Mouse (Mus musculus): Measurements from ENCODE around the gene Rad51ap1. TPM values are rescaled to one million over a fixed set of nuclear protein-coding genes. Genes with fewer than 3 reads are reported as not detected.
A peak's percentile ranks its signal among the peaks of the same experiment; 100 is the strongest.

Rad51ap1 gene
- polyA plus RNA-seq, 1 experiment: 28.0 TPM

DNA sequence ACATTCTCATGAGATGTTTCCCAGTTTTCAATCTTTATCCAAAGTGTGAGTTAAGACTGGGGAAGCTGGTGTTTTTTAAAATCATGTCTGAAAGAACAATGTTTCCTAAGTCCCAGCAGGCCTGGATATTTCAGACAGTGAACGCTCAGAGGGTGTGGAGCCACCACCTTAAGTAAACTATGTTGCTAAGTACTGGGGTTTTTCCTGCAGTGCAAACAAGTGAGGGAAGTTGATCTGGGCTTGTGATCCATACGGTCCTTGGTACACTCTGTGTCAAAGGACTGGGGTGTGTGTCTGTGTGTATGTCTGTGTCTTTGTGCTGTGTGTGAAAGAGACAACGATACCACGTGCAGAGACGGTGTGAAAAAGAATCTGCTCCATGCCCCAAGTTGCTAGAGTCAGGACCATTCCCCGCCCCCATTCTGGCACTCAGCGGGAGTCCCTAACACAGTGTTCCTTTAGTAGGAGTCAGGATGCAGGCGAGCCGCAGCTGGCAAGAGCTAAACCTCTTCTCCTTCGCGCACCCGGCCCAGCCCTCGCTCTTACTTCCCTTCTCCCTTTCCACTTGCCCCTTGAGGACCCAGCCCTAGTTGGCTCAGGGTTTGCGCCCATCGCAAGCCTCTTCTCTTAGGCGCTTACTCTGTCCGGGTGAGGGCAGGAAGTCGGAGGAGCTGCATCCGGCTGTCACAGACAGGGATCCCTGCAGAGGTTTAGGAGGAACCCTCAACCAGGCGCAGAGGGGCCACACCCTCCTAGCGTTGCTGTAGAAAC is 18.1 kb downstream of the Rad51ap1 start, which contains the start of gene Dyrk4:
Dyrk4 (minus strand) TSS at position 729 of the 771 bp plus-strand sequence.
- TF ChIP-seq POLR2A (IDR thresholded peaks at IDR 0.05; ENCODE audit: control insufficient read depth, extremely low read depth, insufficient read depth, low read length, poor library complexity): no peak
- TF ChIP-seq CTCF (IDR thresholded peaks at IDR 0.05; ENCODE audit: borderline replicate concordance, control insufficient read depth, extremely low read depth, insufficient read depth, low read length, poor library complexity): no peak
- no peak within 1 kb of the TSS; the same call in 1 of the 2 replicates for H3K4me3 ChIP-seq (ENCODE audit: control insufficient read depth, insufficient read depth, low read length)
- no peak within 1 kb of the TSS for H3K27ac ChIP-seq (ENCODE audit: control insufficient read depth, insufficient read depth, low read length)

GRCm38 (mm10) chr6:126914928-126915327 is 24.5 kb downstream of the Rad51ap1 start:
- no peaks in the 10 kb centered on the region for H3K27me3 ChIP-seq (ENCODE audit: control insufficient read depth, insufficient read depth, low read length)
- WGBS: 86% methylated on average over 5 of the region's 5 CpGs
- TF ChIP-seq POLR2A (IDR thresholded peaks at IDR 0.05; ENCODE audit: control insufficient read depth, extremely low read depth, insufficient read depth, low read length, poor library complexity) (no peak), CTCF (IDR thresholded peaks at IDR 0.05; ENCODE audit: borderline replicate concordance, control insufficient read depth, extremely low read depth, insufficient read depth, low read length, poor library complexity) (no peak)
- DNase-seq: no peak
- no peaks in the 10 kb centered on the region; the same call in 1 of the 2 replicates for H3K4me1 ChIP-seq (replicated peaks; ENCODE audit: control insufficient read depth, insufficient read depth, low read length)
- no peaks in the 10 kb centered on the region for H3K36me3 ChIP-seq (ENCODE audit: control insufficient read depth, insufficient read depth, low read length)
- H3K4me3 ChIP-seq (ENCODE audit: control insufficient read depth, insufficient read depth, low read length): no peak overlapping the region
- no peak overlapping the region for H3K27ac ChIP-seq (ENCODE audit: control insufficient read depth, insufficient read depth, low read length)

More for the DNA sequence above, 18.1 kb downstream of the Rad51ap1 start, which contains the start of gene Dyrk4:
- Histone ChIP-seq H3K36me3 (ENCODE audit: control insufficient read depth, insufficient read depth, low read length) (peaks cover 35% of the 10 kb centered on the region), H3K27me3 (ENCODE audit: control insufficient read depth, insufficient read depth, low read length) (no peaks in the 10 kb centered on the region), H3K4me1 (replicated peaks; ENCODE audit: control insufficient read depth, insufficient read depth, low read length) (no peaks in the 10 kb centered on the region; the same call in 1 of the 2 replicates)
- DNase-seq: peak; percentile 15
- 60% methylated on average over 21 of the region's 21 CpGs for WGBS

DNA sequence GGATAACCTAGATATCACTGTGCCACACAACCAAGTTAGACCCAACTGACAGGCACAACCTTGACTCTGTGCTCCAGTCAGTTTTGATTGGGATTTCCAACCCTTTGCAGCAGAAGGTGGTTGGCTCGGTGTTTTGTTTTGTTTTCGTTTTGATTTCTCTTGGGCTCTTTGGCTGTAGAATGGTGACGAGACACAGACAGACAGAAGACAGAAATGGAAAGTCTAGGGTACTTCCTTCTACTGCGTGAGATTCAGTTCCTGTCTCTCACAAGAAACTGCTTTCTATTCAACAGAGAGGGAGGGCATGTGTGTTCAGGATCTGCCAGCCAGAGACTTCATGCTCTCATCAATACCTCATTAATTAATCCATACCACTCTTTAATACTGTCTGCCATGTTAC is 28.7 kb downstream of the Rad51ap1 start:
- Histone ChIP-seq H3K4me1 (replicated peaks; ENCODE audit: control insufficient read depth, insufficient read depth, low read length) (no peaks in the 10 kb centered on the region), H3K27ac (ENCODE audit: control insufficient read depth, insufficient read depth, low read length) (no peak overlapping the region), H3K27me3 (ENCODE audit: control insufficient read depth, insufficient read depth, low read length) (no peaks in the 10 kb centered on the region), H3K36me3 (ENCODE audit: control insufficient read depth, insufficient read depth, low read length) (no peaks in the 10 kb centered on the region), H3K4me3 (ENCODE audit: control insufficient read depth, insufficient read depth, low read length) (no peak overlapping the region; the same call in 1 of the 2 replicates)
- 28% methylated on average over 4 of the region's 4 CpGs for WGBS
- no peak for TF ChIP-seq POLR2A (IDR thresholded peaks at IDR 0.05; ENCODE audit: control insufficient read depth, extremely low read depth, insufficient read depth, low read length, poor library complexity)
- TF ChIP-seq CTCF (IDR thresholded peaks at IDR 0.05; ENCODE audit: borderline replicate concordance, control insufficient read depth, extremely low read depth, insufficient read depth, low read length, poor library complexity): no peak
- no peak for DNase-seq

- Histone ChIP-seq H3K4me1 (replicated peaks; ENCODE audit: control insufficient read depth, insufficient read depth, low read length) (no peaks in the 10 kb centered on the region), H3K4me3 (ENCODE audit: control insufficient read depth, insufficient read depth, low read length) (no peak overlapping the region), H3K27me3 (ENCODE audit: control insufficient read depth, insufficient read depth, low read length) (no peaks in the 10 kb centered on the region), H3K36me3 (ENCODE audit: control insufficient read depth, insufficient read depth, low read length) (no peaks in the 10 kb centered on the region), H3K27ac (ENCODE audit: control insufficient read depth, insufficient read depth, low read length) (no peak overlapping the region)
- 67% methylated on average over 3 of the region's 3 CpGs for WGBS
- DNase-seq: no peak
- TF ChIP-seq POLR2A (IDR thresholded peaks at IDR 0.05; ENCODE audit: control insufficient read depth, extremely low read depth, insufficient read depth, low read length, poor library complexity): no peak
- TF ChIP-seq CTCF (IDR thresholded peaks at IDR 0.05; ENCODE audit: borderline replicate concordance, control insufficient read depth, extremely low read depth, insufficient read depth, low read length, poor library complexity): no peak
Observed at GRCm38 (mm10) chr6:126907876-126908275, 31.5 kb downstream of the Rad51ap1 start.

DNA sequence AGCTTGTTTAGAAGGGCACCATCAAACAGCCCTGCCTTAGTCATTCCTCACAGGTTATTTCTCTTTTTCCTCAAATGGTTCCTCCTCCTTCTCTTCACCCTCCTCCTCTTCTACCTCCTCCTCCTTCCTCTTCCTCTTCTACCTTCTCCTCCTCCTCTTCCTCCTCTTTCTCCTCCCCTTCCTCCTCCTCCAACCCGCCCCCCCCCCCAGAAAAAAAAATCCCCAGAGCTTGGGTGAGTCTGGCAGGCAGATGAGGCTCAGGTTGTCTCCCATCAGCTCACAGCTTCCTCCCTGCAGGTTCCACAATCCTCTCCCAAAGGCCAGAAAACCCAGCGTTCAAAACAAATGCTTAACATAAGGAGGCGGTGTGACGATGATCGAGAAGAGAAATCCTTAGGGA is 32.0 kb downstream of the Rad51ap1 start:
- no peak for DNase-seq
- 86% methylated on average over 4 of the region's 5 CpGs for WGBS
- TF ChIP-seq POLR2A (IDR thresholded peaks at IDR 0.05; ENCODE audit: control insufficient read depth, extremely low read depth, insufficient read depth, low read length, poor library complexity) (no peak), CTCF (IDR thresholded peaks at IDR 0.05; ENCODE audit: borderline replicate concordance, control insufficient read depth, extremely low read depth, insufficient read depth, low read length, poor library complexity) (no peak)
- Histone ChIP-seq H3K27ac (ENCODE audit: control insufficient read depth, insufficient read depth, low read length) (no peak overlapping the region), H3K4me3 (ENCODE audit: control insufficient read depth, insufficient read depth, low read length) (no peak overlapping the region), H3K36me3 (ENCODE audit: control insufficient read depth, insufficient read depth, low read length) (no peaks in the 10 kb centered on the region), H3K27me3 (ENCODE audit: control insufficient read depth, insufficient read depth, low read length) (no peaks in the 10 kb centered on the region), H3K4me1 (replicated peaks; ENCODE audit: control insufficient read depth, insufficient read depth, low read length) (no peaks in the 10 kb centered on the region)

GRCm38 (mm10) chr6:126877118-126877517 is 62.3 kb downstream of the Rad51ap1 start:
- no peaks in the 10 kb centered on the region for H3K36me3 ChIP-seq (ENCODE audit: control insufficient read depth, insufficient read depth, low read length)
- no peak overlapping the region for H3K27ac ChIP-seq (ENCODE audit: control insufficient read depth, insufficient read depth, low read length)
- no peak overlapping the region for H3K4me3 ChIP-seq (ENCODE audit: control insufficient read depth, insufficient read depth, low read length)
- WGBS: 8% methylated on average over 8 of the region's 8 CpGs
- TF ChIP-seq POLR2A (IDR thresholded peaks at IDR 0.05; ENCODE audit: control insufficient read depth, extremely low read depth, insufficient read depth, low read length, poor library complexity): no peak
- no peak for TF ChIP-seq CTCF (IDR thresholded peaks at IDR 0.05; ENCODE audit: borderline replicate concordance, control insufficient read depth, extremely low read depth, insufficient read depth, low read length, poor library complexity)
- H3K4me1 ChIP-seq (replicated peaks; ENCODE audit: control insufficient read depth, insufficient read depth, low read length): no peaks in the 10 kb centered on the region
- no peaks in the 10 kb centered on the region for H3K27me3 ChIP-seq (ENCODE audit: control insufficient read depth, insufficient read depth, low read length)
- DNase-seq: no peak

Other genes starting within 250 kb of the Rad51ap1 start
- 0.15 and 0.26 TPM in 2 replicates for gene Kcna6, start 198.9 kb downstream of the Rad51ap1 start, polyA plus RNA-seq (2012; rRNA removed)
- 88.7 and 98.3 TPM in 2 replicates for gene Ndufa9, start 90.5 kb downstream of the Rad51ap1 start, polyA plus RNA-seq (2012; rRNA removed)
- 0.04 TPM in 1 of 2 replicates, not detected in the other for gene Akap3, start 86.5 kb downstream of the Rad51ap1 start, polyA plus RNA-seq (2012; rRNA removed)
- 0.31 and 0.32 TPM in 2 replicates for gene Dyrk4, start 17.7 kb downstream of the Rad51ap1 start, polyA plus RNA-seq (2012; rRNA removed)
- gene D6Wsu163e, start 375 bp upstream of the Rad51ap1 start, polyA plus RNA-seq (2012; rRNA removed): 5.3 and 7.0 TPM in 2 replicates
- gene Fgf6, start 76.0 kb upstream of the Rad51ap1 start, polyA plus RNA-seq (2012; rRNA removed): 0.01 TPM in 1 of 2 replicates, not detected in the other
- 0.34 and 0.73 TPM in 2 replicates for gene Fgf23, start 133.3 kb upstream of the Rad51ap1 start, polyA plus RNA-seq (2012; rRNA removed)
- 1.8 and 2.4 TPM in 2 replicates for gene Tigar, start 170.0 kb upstream of the Rad51ap1 start, polyA plus RNA-seq (2012; rRNA removed)
- gene Ccnd2, start 212.6 kb upstream of the Rad51ap1 start, polyA plus RNA-seq (2012; rRNA removed): 73.0 and 74.1 TPM in 2 replicates